In the genomic region with DNA sequence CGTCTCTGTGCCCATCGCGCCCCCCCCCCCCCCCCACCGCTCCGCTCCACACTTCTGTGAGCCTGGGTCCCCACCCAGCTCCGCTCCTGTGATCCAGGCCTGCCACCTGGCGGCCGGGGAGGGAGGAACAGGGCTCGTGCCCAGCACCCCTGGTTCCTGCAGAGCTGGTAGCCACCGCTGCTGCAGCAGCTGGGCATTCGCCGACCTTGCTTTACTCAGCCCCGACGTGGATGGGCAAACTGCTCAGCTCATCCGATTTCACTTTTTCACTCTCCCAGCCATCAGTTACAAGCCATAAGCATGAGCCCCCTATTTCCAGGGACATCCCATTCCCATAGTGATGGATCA, we compare ENCODE assay signal across 8 mouse cellular contexts. TPM values are rescaled to one million over a fixed set of nuclear protein-coding genes. Genes with fewer than 3 reads are reported as not detected.
DNase-seq lines count a peak whose midpoint lies in the region; ATAC-seq and TF ChIP-seq lines count a peak whose summit lies in the region.

No protein-coding gene starts in this region.

- TF ChIP-seq EP300 in liver, embryonic 14.5 days (IDR thresholded peaks at IDR 0.05; ENCODE audit: low read depth) = no peak

- ATAC-seq in heart, embryonic 14.5 days (ENCODE audit: insufficient number of reproducible peaks, insufficient read depth, low FRiP score, low read depth) = peak; percentile 35
- peak; percentile 56 for ATAC-seq in kidney, postnatal 0 days (replicated peaks; ENCODE audit: low FRiP score, low read depth)
- ATAC-seq in liver, embryonic 14.5 days (ENCODE audit: insufficient read depth) = peak; percentile 69
- ATAC-seq in stomach, embryonic 16.5 days (ENCODE audit: insufficient read depth, low FRiP score) = peak; percentile 48

- peak; percentile 89 for DNase-seq in CD4-positive helper T cell, adult 2 months (ENCODE audit: low read depth, low spot score)
- peak; percentile 89 for DNase-seq in adrenal gland, postnatal 25 days
- peak; percentile 82 for DNase-seq in kidney, postnatal 0 days (ENCODE audit: low spot score)
- peak; percentile 56 to 66 (median 59) for DNase-seq in liver, embryonic 14.5 days (ENCODE audit: low read depth in 3 of 3, low spot score in 3 of 3)
- peak; percentile 85 for DNase-seq in neural tube, embryonic 10.5 days (ENCODE audit: extremely low spot score, low spot score)

- H3K27me3 ChIP-seq in erythroblast, embryonic 14.5 days (ENCODE audit: control insufficient read depth) = peaks cover 57% of the 10 kb centered on the region
- no peaks in the 10 kb centered on the region for H3K27me3 ChIP-seq in heart, embryonic 14.5 days (ENCODE audit: control insufficient read depth, insufficient read depth, low read length)
- no peaks in the 10 kb centered on the region for H3K27me3 ChIP-seq in kidney, postnatal 0 days (ENCODE audit: insufficient read depth, low read length)
- peaks cover 49% of the 10 kb centered on the region for H3K27me3 ChIP-seq in liver, embryonic 14.5 days (ENCODE audit: control insufficient read depth, insufficient read depth, low read length)
- H3K27me3 ChIP-seq in stomach, embryonic 16.5 days (ENCODE audit: control insufficient read depth, insufficient read depth, low read length) = no peaks in the 10 kb centered on the region

- 0% methylated on average over 10 of the region's 15 CpGs for WGBS in heart, embryonic 14.5 days
- WGBS in kidney, postnatal 0 days = 1% methylated on average over 12 of the region's 15 CpGs
- WGBS in liver, embryonic 14.5 days (ENCODE audit: insufficient replicate concordance) = 0% methylated on average over 15 of the region's 15 CpGs
- WGBS in stomach, embryonic 16.5 days = 0% methylated on average over 15 of the region's 15 CpGs

- H3K36me3 ChIP-seq in erythroblast, embryonic 14.5 days (ENCODE audit: control insufficient read depth) = peaks cover 6% of the 10 kb centered on the region
- H3K36me3 ChIP-seq in heart, embryonic 14.5 days (ENCODE audit: control insufficient read depth, insufficient read depth, low read length) = peaks cover 51% of the 10 kb centered on the region
- H3K36me3 ChIP-seq in kidney, postnatal 0 days (ENCODE audit: insufficient read depth, low read length) = peaks cover 6% of the 10 kb centered on the region; the same call in 1 of the 2 replicates
- H3K36me3 ChIP-seq in liver, embryonic 14.5 days (replicated peaks; ENCODE audit: control insufficient read depth, insufficient read depth, low read depth) = no peaks in the 10 kb centered on the region
- peaks cover 11% of the 10 kb centered on the region; the same call in 1 of the 2 replicates for H3K36me3 ChIP-seq in stomach, embryonic 16.5 days (ENCODE audit: control insufficient read depth, insufficient read depth, low read length)

- H3K9me3 ChIP-seq in erythroblast, embryonic 14.5 days (ENCODE audit: control insufficient read depth, low read length) = no peaks in the 10 kb centered on the region
- no peaks in the 10 kb centered on the region for H3K9me3 ChIP-seq in heart, embryonic 14.5 days (ENCODE audit: control insufficient read depth, low read length)
- H3K9me3 ChIP-seq in kidney, postnatal 0 days (replicated peaks; ENCODE audit: low read length) = no peaks in the 10 kb centered on the region
- H3K9me3 ChIP-seq in liver, embryonic 14.5 days (ENCODE audit: control insufficient read depth, low read length) = no peaks in the 10 kb centered on the region
- no peaks in the 10 kb centered on the region for H3K9me3 ChIP-seq in stomach, embryonic 16.5 days (replicated peaks; ENCODE audit: control insufficient read depth, low read length)

- H3K4me2 ChIP-seq in heart, embryonic 14.5 days (ENCODE audit: low read length) = peak overlapping the region; percentile 87
- peak overlapping the region; percentile 92 for H3K4me2 ChIP-seq in kidney, postnatal 0 days (ENCODE audit: low read length)
- peak overlapping the region; percentile 95 for H3K4me2 ChIP-seq in liver, embryonic 14.5 days (ENCODE audit: low read depth)
- H3K4me2 ChIP-seq in stomach, embryonic 16.5 days (ENCODE audit: low read depth, low read length) = peak overlapping the region; percentile 89

- peak; percentile 87 for TF ChIP-seq CTCF in kidney, postnatal 0 days (IDR thresholded peaks at IDR 0.05; ENCODE audit: low read depth)
- peak; percentile 95 for TF ChIP-seq CTCF in liver, embryonic 14.5 days (IDR thresholded peaks at IDR 0.05; ENCODE audit: low read depth)

- H3K27ac ChIP-seq in heart, embryonic 14.5 days (replicated peaks in 1 of 2; ENCODE audit: control insufficient read depth in 1 of 2, insufficient read depth in 1 of 2, low read depth in 2 of 2, low read length in 2 of 2) = peak overlapping the region; percentile 92 to 100
- H3K27ac ChIP-seq in kidney, postnatal 0 days = peak overlapping the region; percentile 55
- no peak overlapping the region for H3K27ac ChIP-seq in liver, embryonic 14.5 days
- H3K27ac ChIP-seq in stomach, embryonic 16.5 days (ENCODE audit: low read length) = peak overlapping the region; percentile 94

- H3K4me1 ChIP-seq in erythroblast, embryonic 14.5 days (ENCODE audit: control insufficient read depth) = peaks cover 66% of the 10 kb centered on the region
- H3K4me1 ChIP-seq in heart, embryonic 14.5 days (ENCODE audit: control insufficient read depth in 2 of 2, insufficient read depth in 2 of 2, low read length in 2 of 2) = peaks cover 30 to 42% of the 10 kb centered on the region in 2 experiments
- H3K4me1 ChIP-seq in kidney, postnatal 0 days (replicated peaks; ENCODE audit: insufficient read depth, low read length) = peaks cover 20% of the 10 kb centered on the region
- peaks cover 0 to 13% of the 10 kb centered on the region in 2 experiments; a peak in 3 of 4 replicates for H3K4me1 ChIP-seq in liver, embryonic 14.5 days (replicated peaks; ENCODE audit: control insufficient read depth in 2 of 2, insufficient read depth in 2 of 2, low read length in 1 of 2)
- peaks cover 33% of the 10 kb centered on the region for H3K4me1 ChIP-seq in stomach, embryonic 16.5 days (ENCODE audit: control insufficient read depth, insufficient read depth, low read length)

- H3K9ac ChIP-seq in heart, embryonic 14.5 days (ENCODE audit: low read length) = peak overlapping the region; percentile 66
- peak overlapping the region; percentile 25; the same call in 1 of the 2 replicates for H3K9ac ChIP-seq in kidney, postnatal 0 days (ENCODE audit: low read depth, low read length)
- H3K9ac ChIP-seq in liver, embryonic 14.5 days (replicated peaks) = no peak overlapping the region; the same call in 1 of the 2 replicates
- peak overlapping the region; percentile 70 for H3K9ac ChIP-seq in stomach, embryonic 16.5 days (ENCODE audit: low read length)

- peak overlapping the region; percentile 74 for H3K4me3 ChIP-seq in erythroblast, embryonic 14.5 days (replicated peaks)
- peak overlapping the region; percentile 48 to 79 for H3K4me3 ChIP-seq in heart, embryonic 14.5 days (ENCODE audit: control insufficient read depth in 1 of 2, insufficient read depth in 1 of 2, low read depth in 1 of 2, low read length in 2 of 2)
- H3K4me3 ChIP-seq in kidney, postnatal 0 days (replicated peaks; ENCODE audit: low read depth, low read length) = peak overlapping the region; percentile 76
- H3K4me3 ChIP-seq in liver, embryonic 14.5 days (ENCODE audit: insufficient read depth in 1 of 2, low read depth in 2 of 2, low read length in 2 of 2) = peak overlapping the region; percentile 64 to 68
- H3K4me3 ChIP-seq in stomach, embryonic 16.5 days (replicated peaks; ENCODE audit: low read length) = peak overlapping the region; percentile 76

RNA-seq across cellular contexts. Expression of a gene that starts 1.2 kb away (rescaled TPM):
- 21.8 and 26.1 TPM in 2 replicates for total RNA-seq in adrenal gland, postnatal 25 days (2021)
- 0.23 and 0.34 TPM in 2 replicates for polyA plus RNA-seq in erythroblast, embryonic 14.5 days (2012)
- 7.3 and 8.3 TPM in 2 replicates for polyA plus RNA-seq in heart, embryonic 14.5 days (2014; fragmentation: Nextera tagmentation; extraction: Ambion mirVana)
- polyA plus RNA-seq in kidney, postnatal 0 days (2015; fragmentation: Nextera tagmentation; extraction: Ambion mirVana) = 7.6 and 7.9 TPM in 2 replicates
- 3.3 and 4.3 TPM in 2 replicates for polyA plus RNA-seq in liver, embryonic 14.5 days (2012; rRNA removed)
- polyA plus RNA-seq in liver, embryonic 14.5 days (2014; fragmentation: Nextera tagmentation; extraction: Ambion mirVana) = 0.60 and 1.3 TPM in 2 replicates
- 8.8 and 10.4 TPM in 2 replicates for polyA plus RNA-seq in stomach, embryonic 16.5 days (2015; fragmentation: Nextera tagmentation; extraction: Ambion mirVana)

RNA-seq across cellular contexts. Expression of a gene that starts 9.5 kb away (rescaled TPM):
- total RNA-seq in adrenal gland, postnatal 25 days (2021) = 106 and 114 TPM in 2 replicates
- 6.0 TPM in 2 replicates for polyA plus RNA-seq in erythroblast, embryonic 14.5 days (2012)
- polyA plus RNA-seq in heart, embryonic 14.5 days (2014; fragmentation: Nextera tagmentation; extraction: Ambion mirVana) = 31.1 and 36.0 TPM in 2 replicates
- polyA plus RNA-seq in kidney, postnatal 0 days (2015; fragmentation: Nextera tagmentation; extraction: Ambion mirVana) = 9.4 and 11.6 TPM in 2 replicates
- 17.9 and 20.7 TPM in 2 replicates for polyA plus RNA-seq in liver, embryonic 14.5 days (2012; rRNA removed)
- polyA plus RNA-seq in liver, embryonic 14.5 days (2014; fragmentation: Nextera tagmentation; extraction: Ambion mirVana) = 8.3 and 10.6 TPM in 2 replicates
- polyA plus RNA-seq in stomach, embryonic 16.5 days (2015; fragmentation: Nextera tagmentation; extraction: Ambion mirVana) = 84.7 and 98.1 TPM in 2 replicates

RNA-seq across cellular contexts. Expression of a gene that starts 17.1 kb away (rescaled TPM):
- 53.1 and 64.1 TPM in 2 replicates for total RNA-seq in adrenal gland, postnatal 25 days (2021)
- 8.5 and 10.2 TPM in 2 replicates for polyA plus RNA-seq in erythroblast, embryonic 14.5 days (2012)
- 19.6 and 20.4 TPM in 2 replicates for polyA plus RNA-seq in heart, embryonic 14.5 days (2014; fragmentation: Nextera tagmentation; extraction: Ambion mirVana)
- polyA plus RNA-seq in kidney, postnatal 0 days (2015; fragmentation: Nextera tagmentation; extraction: Ambion mirVana) = 12.2 and 16.9 TPM in 2 replicates
- 18.1 and 20.2 TPM in 2 replicates for polyA plus RNA-seq in liver, embryonic 14.5 days (2012; rRNA removed)
- 3.5 and 3.7 TPM in 2 replicates for polyA plus RNA-seq in liver, embryonic 14.5 days (2014; fragmentation: Nextera tagmentation; extraction: Ambion mirVana)
- 7.7 and 8.3 TPM in 2 replicates for polyA plus RNA-seq in stomach, embryonic 16.5 days (2015; fragmentation: Nextera tagmentation; extraction: Ambion mirVana)

RNA-seq across cellular contexts. Expression of a gene that starts 25.0 kb away (rescaled TPM):
- 0.09 TPM in 1 of 2 replicates, not detected in the other for total RNA-seq in adrenal gland, postnatal 25 days (2021)
- 0.05 TPM in 1 of 2 replicates, not detected in the other for polyA plus RNA-seq in erythroblast, embryonic 14.5 days (2012)
- 1.2 TPM in 2 replicates for polyA plus RNA-seq in heart, embryonic 14.5 days (2014; fragmentation: Nextera tagmentation; extraction: Ambion mirVana)
- 2.0 TPM in 2 replicates for polyA plus RNA-seq in kidney, postnatal 0 days (2015; fragmentation: Nextera tagmentation; extraction: Ambion mirVana)
- 0.14 and 0.25 TPM in 2 replicates for polyA plus RNA-seq in liver, embryonic 14.5 days (2012; rRNA removed)
- 0.16 and 0.22 TPM in 2 replicates for polyA plus RNA-seq in liver, embryonic 14.5 days (2014; fragmentation: Nextera tagmentation; extraction: Ambion mirVana)
- polyA plus RNA-seq in stomach, embryonic 16.5 days (2015; fragmentation: Nextera tagmentation; extraction: Ambion mirVana) = 2.2 and 2.5 TPM in 2 replicates

RNA-seq across cellular contexts. Expression of a gene that starts 26.5 kb away (rescaled TPM):
- total RNA-seq in adrenal gland, postnatal 25 days (2021) = 11.7 and 15.1 TPM in 2 replicates
- polyA plus RNA-seq in erythroblast, embryonic 14.5 days (2012) = 1.9 TPM in 2 replicates
- polyA plus RNA-seq in heart, embryonic 14.5 days (2014; fragmentation: Nextera tagmentation; extraction: Ambion mirVana) = 5.5 and 5.6 TPM in 2 replicates
- 12.1 and 13.0 TPM in 2 replicates for polyA plus RNA-seq in kidney, postnatal 0 days (2015; fragmentation: Nextera tagmentation; extraction: Ambion mirVana)
- 2.0 and 2.6 TPM in 2 replicates for polyA plus RNA-seq in liver, embryonic 14.5 days (2012; rRNA removed)
- 2.6 and 3.0 TPM in 2 replicates for polyA plus RNA-seq in liver, embryonic 14.5 days (2014; fragmentation: Nextera tagmentation; extraction: Ambion mirVana)
- 13.5 and 15.3 TPM in 2 replicates for polyA plus RNA-seq in stomach, embryonic 16.5 days (2015; fragmentation: Nextera tagmentation; extraction: Ambion mirVana)
